Comparison of ENCODE assay signal across 15 mouse cellular contexts in genomic region chr4:119129096-119129495, GRCm38 (mm10).
"Had no signal": no experiment of that assay in that cellular context is flagged by ENCODE, and none has a peak within 500 bp of the region (broad histone marks: within the 10 kb centered on the region; RNA-seq: fewer than 3 reads in every experiment).

No protein-coding gene starts in this region.

- H3K27me3 ChIP-seq: lung, embryonic 15.5 days; midbrain, embryonic 12.5 days; neural tube, embryonic 13.5 days had no signal

- H3K27ac ChIP-seq: kidney, postnatal 0 days; left cerebral cortex, adult 2 months; limb, embryonic 10.5 days; lung, embryonic 15.5 days; midbrain, embryonic 12.5 days; neural tube, embryonic 13.5 days had no signal

- H3K9ac ChIP-seq: lung, embryonic 15.5 days; neural tube, embryonic 13.5 days had no signal

- H3K4me3 ChIP-seq: left cerebral cortex, adult 2 months; limb, embryonic 10.5 days; lung, embryonic 15.5 days; midbrain, embryonic 12.5 days; neural tube, embryonic 13.5 days had no signal

- H3K4me2 ChIP-seq: lung, embryonic 15.5 days; midbrain, embryonic 12.5 days; neural tube, embryonic 13.5 days had no signal

- H3K4me1 ChIP-seq: neural tube, embryonic 13.5 days had no signal

- H3K9me3 ChIP-seq: limb, embryonic 10.5 days; lung, embryonic 15.5 days; midbrain, embryonic 12.5 days; neural tube, embryonic 13.5 days had no signal

- ATAC-seq: midbrain, embryonic 16.5 days had no signal

- DNase-seq: kidney, adult 11 months; kidney, adult 9 months; kidney, postnatal 36 days; lung, postnatal 14 days; retina, postnatal 1 day; right cerebral cortex, postnatal 4 days; spleen, adult 18-20 months; thymus, postnatal 4 days had no signal
